Mouse (Mus musculus): ENCODE data around the gene Trim61. TPM values are rescaled to one million over a fixed set of nuclear protein-coding genes. Genes with fewer than 3 reads are reported as not detected.

Trim61 gene
- polyA plus RNA-seq, 1 experiment from 2014 or later = not detected

GRCm38 (mm10) chr8:64983150-64983897, 35.0 kb downstream of the Trim61 start:
- no peaks in the 10 kb centered on the region for H3K36me3 ChIP-seq
- no peaks in the 10 kb centered on the region for H3K4me1 ChIP-seq (replicated peaks)
- H3K9ac ChIP-seq (replicated peaks) = no peak overlapping the region
- ATAC-seq = no peak
- H3K27me3 ChIP-seq = no peaks in the 10 kb centered on the region
- 75% methylated on average over 20 of the region's 20 CpGs for WGBS
- H3K4me2 ChIP-seq (replicated peaks) = no peak overlapping the region
- no peaks in the 10 kb centered on the region for H3K9me3 ChIP-seq
- H3K4me3 ChIP-seq (replicated peaks) = no peak overlapping the region
- H3K27ac ChIP-seq = no peak overlapping the region

Other genes with a start within 250 kb of the Trim61 start
- gene Klhl2, start 168.5 kb downstream of the Trim61 start, polyA plus RNA-seq (2015; fragmentation: Nextera tagmentation; extraction: Ambion mirVana) = 17.2 and 20.7 TPM in 2 replicates
- gene Tmem192, start 71.3 kb downstream of the Trim61 start, polyA plus RNA-seq (2015; fragmentation: Nextera tagmentation; extraction: Ambion mirVana) = 20.8 and 21.4 TPM in 2 replicates
- gene Trim75, start 30.7 kb downstream of the Trim61 start, polyA plus RNA-seq (2015; fragmentation: Nextera tagmentation; extraction: Ambion mirVana) = not detected in 2 replicates
- gene Trim60, start 61 bp upstream of the Trim61 start, polyA plus RNA-seq (2015; fragmentation: Nextera tagmentation; extraction: Ambion mirVana) = not detected in 2 replicates
- gene Apela, start 18.8 kb upstream of the Trim61 start, polyA plus RNA-seq (2015; fragmentation: Nextera tagmentation; extraction: Ambion mirVana) = 1.3 and 1.7 TPM in 2 replicates
- gene Gm10663, start 56.5 kb upstream of the Trim61 start, polyA plus RNA-seq (2015; fragmentation: Nextera tagmentation; extraction: Ambion mirVana) = not detected in 2 replicates
- gene BC030870, start 111.0 kb upstream of the Trim61 start, polyA plus RNA-seq (2015; fragmentation: Nextera tagmentation; extraction: Ambion mirVana) = not detected in 2 replicates